Mouse (Mus musculus) testis, postnatal 10 days (tissue): ENCODE measurements around the gene Dtnb.

Experiments
- DNase-seq: peaks from one replicate; pipeline ENCODE4 v3.0.0; 2021; ENCODE audit warnings: low spot score

Dtnb gene

GRCm38 (mm10) chr12:3773643-3774042, 201.5 kb downstream of the Dtnb start:
- DNase-seq, result no peak

- no peak for DNase-seq
These were observed 203.8 kb downstream of the Dtnb start for GRCm38 (mm10) chr12:3776015-3776414.

GRCm38 (mm10) chr12:3777682-3778081, 205.5 kb downstream of the Dtnb start:
- no peak for DNase-seq

GRCm38 (mm10) chr12:3778286-3778685, 206.1 kb downstream of the Dtnb start:
- no peak for DNase-seq

GRCm38 (mm10) chr12:3779639-3780038, 207.5 kb downstream of the Dtnb start:
- DNase-seq, result no peak

- peak; percentile 71 for DNase-seq
These were observed 208.3 kb downstream of the Dtnb start for GRCm38 (mm10) chr12:3780405-3780891.

GRCm38 (mm10) chr12:3780931-3781471, 208.8 kb downstream of the Dtnb start:
- DNase-seq, result peak; percentile 68

GRCm38 (mm10) chr12:3781482-3781881, 209.3 kb downstream of the Dtnb start:
- DNase-seq, result peak; percentile 96

- no peak for DNase-seq
These were observed 211.1 kb downstream of the Dtnb start for GRCm38 (mm10) chr12:3783196-3783825.

- DNase-seq, result no peak
These were observed 212.1 kb downstream of the Dtnb start for GRCm38 (mm10) chr12:3784258-3784657.

GRCm38 (mm10) chr12:3784729-3785128, 212.5 kb downstream of the Dtnb start:
- no peak for DNase-seq

- no peak for DNase-seq
These were observed 214.9 kb downstream of the Dtnb start for GRCm38 (mm10) chr12:3787041-3787440.

GRCm38 (mm10) chr12:3787541-3787940, 215.4 kb downstream of the Dtnb start:
- no peak for DNase-seq

- DNase-seq, result no peak
These were observed 216.4 kb downstream of the Dtnb start for GRCm38 (mm10) chr12:3788421-3789051.

- no peak for DNase-seq
These were observed 217.5 kb downstream of the Dtnb start for GRCm38 (mm10) chr12:3789626-3790185.

GRCm38 (mm10) chr12:3791257-3791656, 219.1 kb downstream of the Dtnb start:
- DNase-seq, result no peak

GRCm38 (mm10) chr12:3791732-3792131, 219.6 kb downstream of the Dtnb start:
- peak; percentile 98 for DNase-seq

GRCm38 (mm10) chr12:3792248-3792647, 220.1 kb downstream of the Dtnb start:
- DNase-seq, result no peak

GRCm38 (mm10) chr12:3795569-3795968, 223.4 kb downstream of the Dtnb start:
- no peak for DNase-seq

GRCm38 (mm10) chr12:3799551-3799950, 227.4 kb downstream of the Dtnb start:
- no peak for DNase-seq

GRCm38 (mm10) chr12:3805852-3806251, 233.7 kb downstream of the Dtnb start, which contains the start of gene Dnmt3a:
Gene Dnmt3a (plus strand): TSS chr12:3806007.
- DNase-seq, result no peak

- DNase-seq, result peak; percentile 92
These were observed 234.1 kb downstream of the Dtnb start for GRCm38 (mm10) chr12:3806271-3806684.
